Mouse (Mus musculus): ENCODE results near the gene Lpo. TPM values are rescaled to one million over a fixed set of nuclear protein-coding genes. Genes with fewer than 3 reads are reported as not detected.

Lpo gene
- polyA plus RNA-seq, 1 experiment from 2014 or later = 1.1 TPM

- peaks cover 48% of the 10 kb centered on the region for H3K27me3 ChIP-seq (ENCODE audit: control insufficient read depth, insufficient read depth, low read length)
- no peak overlapping the region for H3K4me2 ChIP-seq (ENCODE audit: low read depth, low read length)
- H3K9me3 ChIP-seq (replicated peaks; ENCODE audit: control insufficient read depth, low read length) = no peaks in the 10 kb centered on the region
- 60% methylated on average over 4 of the region's 4 CpGs for WGBS
- no peak for ATAC-seq (replicated peaks; ENCODE audit: extremely low read depth, insufficient read depth, low FRiP score)
- no peak overlapping the region for H3K27ac ChIP-seq (ENCODE audit: low read length)
- no peak overlapping the region for H3K9ac ChIP-seq (ENCODE audit: low read length)
- H3K4me1 ChIP-seq (ENCODE audit: control insufficient read depth, insufficient read depth, low read length) = peaks cover 8% of the 10 kb centered on the region
- H3K36me3 ChIP-seq (ENCODE audit: control insufficient read depth, insufficient read depth) = no peaks in the 10 kb centered on the region
- H3K4me3 ChIP-seq (ENCODE audit: low read length) = no peak overlapping the region
Observed at GRCm38 (mm10) chr11:87758957-87759608, 69.0 kb downstream of the Lpo start.

GRCm38 (mm10) chr11:87758161-87758911, 69.8 kb downstream of the Lpo start:
- H3K4me2 ChIP-seq (ENCODE audit: low read depth, low read length) = no peak overlapping the region
- no peaks in the 10 kb centered on the region for H3K36me3 ChIP-seq (ENCODE audit: control insufficient read depth, insufficient read depth)
- no peaks in the 10 kb centered on the region for H3K9me3 ChIP-seq (replicated peaks; ENCODE audit: control insufficient read depth, low read length)
- no peak overlapping the region for H3K9ac ChIP-seq (ENCODE audit: low read length)
- H3K4me3 ChIP-seq (ENCODE audit: low read length) = peak overlapping the region; percentile 10; the same call in 1 of the 2 replicates
- 71% methylated on average over 7 of the region's 7 CpGs for WGBS
- no peak overlapping the region for H3K27ac ChIP-seq (ENCODE audit: low read length)
- peaks cover 41% of the 10 kb centered on the region for H3K27me3 ChIP-seq (ENCODE audit: control insufficient read depth, insufficient read depth, low read length)
- no peak for ATAC-seq (replicated peaks; ENCODE audit: extremely low read depth, insufficient read depth, low FRiP score)
- 0 out of 2 replicates have a peak, but pooled peaks cover 3% of the 10 kb centered on the region for H3K4me1 ChIP-seq (ENCODE audit: control insufficient read depth, insufficient read depth, low read length)

GRCm38 (mm10) chr11:87757001-87757954, 70.8 kb downstream of the Lpo start:
- H3K9me3 ChIP-seq (replicated peaks; ENCODE audit: control insufficient read depth, low read length) = no peaks in the 10 kb centered on the region
- WGBS = 75% methylated on average over 25 of the region's 25 CpGs
- H3K4me1 ChIP-seq (ENCODE audit: control insufficient read depth, insufficient read depth, low read length) = 0 out of 2 replicates have a peak, but pooled peaks cover 3% of the 10 kb centered on the region
- H3K4me2 ChIP-seq (ENCODE audit: low read depth, low read length) = no peak overlapping the region
- H3K27ac ChIP-seq (ENCODE audit: low read length) = peak overlapping the region; percentile 45
- ATAC-seq (replicated peaks; ENCODE audit: extremely low read depth, insufficient read depth, low FRiP score) = no peak
- no peaks in the 10 kb centered on the region for H3K36me3 ChIP-seq (ENCODE audit: control insufficient read depth, insufficient read depth)
- peak overlapping the region; percentile 66 for H3K9ac ChIP-seq (ENCODE audit: low read length)
- peaks cover 30% of the 10 kb centered on the region for H3K27me3 ChIP-seq (ENCODE audit: control insufficient read depth, insufficient read depth, low read length)
- peak overlapping the region; percentile 47 for H3K4me3 ChIP-seq (ENCODE audit: low read length)

MicroRNA genes within 50 kb of the gene (microRNA counts, 519-probe panel; counts per million panel counts)
- microRNA mmu-miR-142-3p (3,665 counts per million, percentile 90 among the panel's probes with 10 or more counts), microRNA mmu-miR-142-5p (3,219 counts per million, percentile 84 among the panel's probes with 10 or more counts)

Small RNA genes within 50 kb of the gene (microRNA-seq; reads per million reads assigned to microRNA genes)
- gene Mir142 = not detected
- not detected for gene Mir142b

Other genes with a start within 250 kb of the Lpo start
- 14.8 and 16.5 TPM in 2 replicates for gene Mtmr4, start 236.1 kb downstream of the Lpo start, polyA plus RNA-seq (2015; fragmentation: Nextera tagmentation; extraction: Ambion mirVana)
- gene Hsf5, start 211.1 kb downstream of the Lpo start, polyA plus RNA-seq (2015; fragmentation: Nextera tagmentation; extraction: Ambion mirVana) = 0.10 and 0.14 TPM in 2 replicates
- 2.1 and 2.4 TPM in 2 replicates for gene Rnf43, start 165.6 kb downstream of the Lpo start, polyA plus RNA-seq (2015; fragmentation: Nextera tagmentation; extraction: Ambion mirVana)
- gene Supt4a, start 90.7 kb downstream of the Lpo start, polyA plus RNA-seq (2015; fragmentation: Nextera tagmentation; extraction: Ambion mirVana) = 100 and 111 TPM in 2 replicates
- 1.1 and 1.2 TPM in 2 replicates for gene Tspoap1, start 67.7 kb downstream of the Lpo start, polyA plus RNA-seq (2015; fragmentation: Nextera tagmentation; extraction: Ambion mirVana)
- gene Mpo, start 34.7 kb downstream of the Lpo start, polyA plus RNA-seq (2015; fragmentation: Nextera tagmentation; extraction: Ambion mirVana) = 1.0 and 2.9 TPM in 2 replicates
- 7.3 and 7.7 TPM in 2 replicates for gene Mks1, start 24.9 kb upstream of the Lpo start, polyA plus RNA-seq (2015; fragmentation: Nextera tagmentation; extraction: Ambion mirVana)
- gene Epx, start 47.2 kb upstream of the Lpo start, polyA plus RNA-seq (2015; fragmentation: Nextera tagmentation; extraction: Ambion mirVana) = 0.30 and 0.45 TPM in 2 replicates
- not detected in 2 replicates for gene Olfr462, start 64.0 kb upstream of the Lpo start, polyA plus RNA-seq (2015; fragmentation: Nextera tagmentation; extraction: Ambion mirVana)
- gene Olfr463, start 69.1 kb upstream of the Lpo start, polyA plus RNA-seq (2015; fragmentation: Nextera tagmentation; extraction: Ambion mirVana) = not detected in 2 replicates
- gene Olfr464, start 92.7 kb upstream of the Lpo start, polyA plus RNA-seq (2015; fragmentation: Nextera tagmentation; extraction: Ambion mirVana) = not detected in 2 replicates
- 23.5 and 25.6 TPM in 2 replicates for gene Dynll2, start 159.2 kb upstream of the Lpo start, polyA plus RNA-seq (2015; fragmentation: Nextera tagmentation; extraction: Ambion mirVana)
- 158 and 185 TPM in 2 replicates for gene Srsf1, start 219.1 kb upstream of the Lpo start, polyA plus RNA-seq (2015; fragmentation: Nextera tagmentation; extraction: Ambion mirVana)
- 22.3 and 24.3 TPM in 2 replicates for gene Vezf1, start 240.0 kb upstream of the Lpo start, polyA plus RNA-seq (2015; fragmentation: Nextera tagmentation; extraction: Ambion mirVana)